Mouse (Mus musculus) urinary bladder, postnatal 14 days (tissue): Measurements from ENCODE around the gene Ccdc71l.

Source experiments
- DNase-seq: peaks from one replicate; pipeline ENCODE4 v3.0.0; 2021; ENCODE audit warnings: low spot score

The Ccdc71l gene

GRCm38 (mm10) chr12:32378528-32379295 lies at the start of gene Ccdc71l:
Ccdc71l (plus strand) TSS chr12:32378704.
- DNase-seq, result peak; percentile 81

- DNase-seq, result no peak
Measured at GRCm38 (mm10) chr12:32339078-32339477, 39.4 kb upstream of the Ccdc71l start.

- DNase-seq, result no peak
Measured at GRCm38 (mm10) chr12:32343487-32343886, 35.0 kb upstream of the Ccdc71l start.

GRCm38 (mm10) chr12:32346121-32346520 lies 32.4 kb upstream of the Ccdc71l start:
- DNase-seq, result no peak

GRCm38 (mm10) chr12:32348493-32348892 lies 30.0 kb upstream of the Ccdc71l start:
- no peak for DNase-seq

- DNase-seq, result no peak
Measured at GRCm38 (mm10) chr12:32351874-32352273, 26.6 kb upstream of the Ccdc71l start.

- peak; percentile 82 for DNase-seq
Measured at GRCm38 (mm10) chr12:32379296-32379725, 807 bp downstream of the Ccdc71l start.

- DNase-seq, result no peak
Measured at GRCm38 (mm10) chr12:32379731-32380130, 1.2 kb downstream of the Ccdc71l start.

- no peak for DNase-seq
Measured at GRCm38 (mm10) chr12:32380457-32380856, 2.0 kb downstream of the Ccdc71l start.

GRCm38 (mm10) chr12:32381011-32381410 lies 2.5 kb downstream of the Ccdc71l start:
- DNase-seq, result no peak

GRCm38 (mm10) chr12:32419537-32419936 lies 41.0 kb downstream of the Ccdc71l start:
- DNase-seq, result no peak

- no peak for DNase-seq
Measured at GRCm38 (mm10) chr12:32427832-32428231, 49.3 kb downstream of the Ccdc71l start.

- DNase-seq, result no peak
Measured at GRCm38 (mm10) chr12:32431004-32431403, 52.5 kb downstream of the Ccdc71l start.
